8 mouse cellular contexts compared by ENCODE assay signal in the genomic region with DNA sequence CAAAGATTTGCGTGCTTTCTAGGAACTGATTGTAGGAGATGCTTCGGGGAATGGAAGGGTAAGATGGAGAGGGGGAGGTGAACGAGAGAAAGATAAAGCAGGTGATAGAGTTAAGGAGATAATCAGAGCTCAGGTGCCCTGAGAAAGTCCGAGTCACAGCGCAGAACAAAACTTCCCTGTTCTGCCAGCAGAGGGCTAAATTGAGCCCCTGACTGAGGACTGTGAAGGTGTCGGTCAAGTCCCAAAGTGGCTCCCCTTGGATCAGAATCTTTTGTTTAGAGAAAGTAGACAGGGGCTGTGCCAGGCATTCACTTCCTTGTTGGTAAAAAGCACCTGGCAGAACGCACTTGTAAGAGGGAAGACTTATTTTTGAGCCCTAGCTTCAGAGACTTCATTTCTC. TPM values are rescaled to one million over a fixed set of nuclear protein-coding genes. Genes with fewer than 3 reads are reported as not detected.
DNase-seq lines count a peak whose midpoint lies in the region; ATAC-seq and TF ChIP-seq lines count a peak whose summit lies in the region.

No protein-coding gene starts in this region.

- TF ChIP-seq POLR2A in bone marrow macrophage, adult 2 months (IDR thresholded peaks at IDR 0.05; ENCODE audit: borderline replicate concordance, low read depth, low read length): no peak

- TF ChIP-seq CTCF in liver, embryonic 14.5 days (IDR thresholded peaks at IDR 0.05; ENCODE audit: low read depth): peak; percentile 60
- peak; percentile 50 for TF ChIP-seq CTCF in bone marrow macrophage, adult 2 months (IDR thresholded peaks at IDR 0.05; ENCODE audit: low read depth, low read length)

- no peaks in the 10 kb centered on the region for H3K9me3 ChIP-seq in forebrain, embryonic 11.5 days (ENCODE audit: control insufficient read depth, low read length)
- no peaks in the 10 kb centered on the region for H3K9me3 ChIP-seq in forebrain, embryonic 13.5 days (replicated peaks)
- no peaks in the 10 kb centered on the region for H3K9me3 ChIP-seq in liver, embryonic 14.5 days (ENCODE audit: control insufficient read depth, low read length)
- no peaks in the 10 kb centered on the region for H3K9me3 ChIP-seq in liver, embryonic 12.5 days (replicated peaks)

- no peak for ATAC-seq in forebrain, embryonic 11.5 days (replicated peaks; ENCODE audit: low FRiP score)
- no peak for ATAC-seq in forebrain, embryonic 13.5 days
- no peak for ATAC-seq in liver, embryonic 14.5 days (ENCODE audit: insufficient read depth)
- no peak for ATAC-seq in liver, embryonic 12.5 days

- no peak overlapping the region for H3K9ac ChIP-seq in forebrain, embryonic 11.5 days (ENCODE audit: low read length)
- no peak overlapping the region for H3K9ac ChIP-seq in forebrain, embryonic 13.5 days
- no peak overlapping the region for H3K9ac ChIP-seq in liver, embryonic 14.5 days (replicated peaks)
- H3K9ac ChIP-seq in liver, embryonic 12.5 days: no peak overlapping the region

- peak; percentile 63 for DNase-seq in forebrain, embryonic 11.5 days (ENCODE audit: low spot score)
- no peak for DNase-seq in liver, embryonic 14.5 days (ENCODE audit: low read depth in 3 of 3, low spot score in 3 of 3)
- DNase-seq in mesoderm, embryonic 11.5 days (ENCODE audit: low read depth, low spot score): peak; percentile 33
- DNase-seq in MN1 (ENCODE audit: low spot score): no peak
- DNase-seq in right cerebral cortex, postnatal 4 days: no peak

- H3K27me3 ChIP-seq in forebrain, embryonic 11.5 days (ENCODE audit: control insufficient read depth, insufficient read depth, low read length): no peaks in the 10 kb centered on the region; the same call in 1 of the 2 replicates
- peaks cover 4% of the 10 kb centered on the region; the same call in 1 of the 2 replicates for H3K27me3 ChIP-seq in forebrain, embryonic 13.5 days
- H3K27me3 ChIP-seq in liver, embryonic 14.5 days (ENCODE audit: control insufficient read depth, insufficient read depth, low read length): peaks cover 12% of the 10 kb centered on the region
- peaks cover 48% of the 10 kb centered on the region for H3K27me3 ChIP-seq in liver, embryonic 12.5 days (replicated peaks)

- no peak overlapping the region for H3K4me3 ChIP-seq in forebrain, embryonic 11.5 days (ENCODE audit: low read depth, low read length)
- H3K4me3 ChIP-seq in forebrain, embryonic 13.5 days: no peak overlapping the region
- no peak overlapping the region for H3K4me3 ChIP-seq in liver, embryonic 14.5 days (ENCODE audit: insufficient read depth in 1 of 2, low read depth in 2 of 2, low read length in 2 of 2)
- no peak overlapping the region for H3K4me3 ChIP-seq in liver, embryonic 12.5 days
- H3K4me3 ChIP-seq in bone marrow macrophage, adult 2 months (ENCODE audit: insufficient read depth, low read length): no peak overlapping the region

- no peak overlapping the region for H3K27ac ChIP-seq in forebrain, embryonic 11.5 days (ENCODE audit: low read depth, low read length)
- H3K27ac ChIP-seq in forebrain, embryonic 13.5 days: no peak overlapping the region
- no peak overlapping the region for H3K27ac ChIP-seq in liver, embryonic 14.5 days
- no peak overlapping the region for H3K27ac ChIP-seq in liver, embryonic 12.5 days
- H3K27ac ChIP-seq in bone marrow macrophage, adult 2 months (ENCODE audit: insufficient read depth, low read depth, low read length): no peak overlapping the region

- TF ChIP-seq EP300 in liver, embryonic 14.5 days (IDR thresholded peaks at IDR 0.05; ENCODE audit: low read depth): no peak

- WGBS in forebrain, embryonic 11.5 days: 24% methylated on average over 7 of the region's 7 CpGs
- 23% methylated on average over 7 of the region's 7 CpGs for WGBS in forebrain, embryonic 13.5 days
- 20% methylated on average over 7 of the region's 7 CpGs for WGBS in liver, embryonic 14.5 days (ENCODE audit: insufficient replicate concordance)
- 17% methylated on average over 7 of the region's 7 CpGs for WGBS in liver, embryonic 12.5 days (ENCODE audit: insufficient replicate concordance)

- no peaks in the 10 kb centered on the region for H3K36me3 ChIP-seq in forebrain, embryonic 11.5 days (ENCODE audit: control insufficient read depth, insufficient read depth, low read length)
- H3K36me3 ChIP-seq in forebrain, embryonic 13.5 days (ENCODE audit: poor library complexity, severe bottlenecking): no peaks in the 10 kb centered on the region
- no peaks in the 10 kb centered on the region for H3K36me3 ChIP-seq in liver, embryonic 14.5 days (replicated peaks; ENCODE audit: control insufficient read depth, insufficient read depth, low read depth)
- H3K36me3 ChIP-seq in liver, embryonic 12.5 days: no peaks in the 10 kb centered on the region

- 0 out of 2 replicates have a peak, but pooled peaks cover 1% of the 10 kb centered on the region for H3K4me1 ChIP-seq in forebrain, embryonic 11.5 days (replicated peaks; ENCODE audit: control insufficient read depth, insufficient read depth, low read length)
- H3K4me1 ChIP-seq in forebrain, embryonic 13.5 days: 0 out of 2 replicates have a peak, but pooled peaks cover 1% of the 10 kb centered on the region
- no peaks in the 10 kb centered on the region for H3K4me1 ChIP-seq in liver, embryonic 14.5 days (replicated peaks; ENCODE audit: control insufficient read depth in 2 of 2, insufficient read depth in 2 of 2, low read length in 1 of 2)
- no peaks in the 10 kb centered on the region for H3K4me1 ChIP-seq in liver, embryonic 12.5 days
- H3K4me1 ChIP-seq in bone marrow macrophage, adult 2 months (ENCODE audit: control insufficient read depth, insufficient read depth, low read length): no peaks in the 10 kb centered on the region

- no peak overlapping the region for H3K4me2 ChIP-seq in forebrain, embryonic 11.5 days (ENCODE audit: low read depth, low read length, severe bottlenecking)
- no peak overlapping the region for H3K4me2 ChIP-seq in forebrain, embryonic 13.5 days
- H3K4me2 ChIP-seq in liver, embryonic 14.5 days (ENCODE audit: low read depth): no peak overlapping the region
- H3K4me2 ChIP-seq in liver, embryonic 12.5 days: no peak overlapping the region

RNA-seq across cellular contexts. Expression of a gene that starts 4.3 kb away (rescaled TPM):
- polyA plus RNA-seq in forebrain, embryonic 11.5 days (2014; fragmentation: Nextera tagmentation; extraction: Ambion mirVana): 3.3 TPM in 2 replicates
- 4.1 and 6.1 TPM in 2 replicates for polyA plus RNA-seq in forebrain, embryonic 13.5 days (2015; fragmentation: Nextera tagmentation; extraction: Ambion mirVana)
- polyA plus RNA-seq in liver, embryonic 14.5 days (2012; rRNA removed): 0.03 and 0.04 TPM in 2 replicates
- polyA plus RNA-seq in liver, embryonic 14.5 days (2014; fragmentation: Nextera tagmentation; extraction: Ambion mirVana): 0.06 TPM in 2 replicates
- 0.66 and 1.5 TPM in 2 replicates for polyA plus RNA-seq in liver, embryonic 12.5 days (2016; fragmentation: Nextera tagmentation; extraction: Ambion mirVana)
- polyA plus RNA-seq in bone marrow macrophage, adult 2 months (2012; ENCODE audit: insufficient read depth, insufficient read length, missing spikeins): not detected in 2 replicates

Comparison
In these comparisons a context has a peak if more than half of its experiments do, and no peak if none do; other contexts are left out.
1. DNase-seq: peak in forebrain, embryonic 11.5 days (single experiment) and mesoderm, embryonic 11.5 days (single experiment); none in liver, embryonic 14.5 days (0 of 3), MN1 (single experiment) and right cerebral cortex, postnatal 4 days (single experiment).